Mouse (Mus musculus) heart, embryonic 15.5 days (tissue): ENCODE measurements at regions not wholly inside any gene's neighbourhood (a gene's known extent, or its start where the extent isn't known, plus 50 kb on each side); places are given as distances from the start of the nearest gene placed in this dataset.

Experiments used
- ATAC-seq: fragments of 200-750 bp; cut with Nextera tagmentation; replicated peaks from 2 replicates; pipeline ENCODE4 v1.8.0; 2017; ENCODE audit warnings: low read depth, moderate TSS enrichment; ENCODE audit not compliant: insufficient number of reproducible peaks, insufficient read depth, low FRiP score
- H3K27ac ChIP-seq: fragments of 300-500 bp; sonication (generic); 2 replicates; pipeline ENCODE4 v1.5.1; 2015; ENCODE audit warnings: mild to moderate bottlenecking, inconsistent platforms
- H3K27me3 ChIP-seq: fragments of 300-500 bp; sonication (generic); 2 replicates; pipeline ENCODE4 v1.6.1; 2015; ENCODE audit warnings: inconsistent platforms
- H3K36me3 ChIP-seq: fragments of 300-500 bp; sonication (generic); 2 replicates; pipeline ENCODE4 v1.6.1; 2015; ENCODE audit warnings: mild to moderate bottlenecking, inconsistent platforms
- H3K4me1 ChIP-seq: fragments of 300-500 bp; sonication (generic); replicated peaks from 2 replicates; pipeline ENCODE4 v1.6.1; 2015; ENCODE audit warnings: inconsistent platforms
- H3K4me2 ChIP-seq: fragments of 300-500 bp; sonication (generic); 2 replicates; pipeline ENCODE4 v1.6.1; 2015; ENCODE audit warnings: inconsistent platforms, mild to moderate bottlenecking, moderate library complexity
- H3K4me3 ChIP-seq: fragments of 300-500 bp; sonication (generic); 2 replicates; pipeline ENCODE4 v1.5.1; 2015; ENCODE audit warnings: mild to moderate bottlenecking, inconsistent platforms
- H3K9ac ChIP-seq: fragments of 300-500 bp; sonication (generic); 2 replicates; pipeline ENCODE4 v1.6.1; 2015; ENCODE audit warnings: mild to moderate bottlenecking, inconsistent platforms
- H3K9me3 ChIP-seq: fragments of 300-500 bp; sonication (generic); replicated peaks from 2 replicates; pipeline ENCODE4 v1.6.1; 2016; ENCODE audit warnings: inconsistent platforms
- WGBS: fragments of 180-500 bp; shearing (Covaris S2); methylation state at CpG from one replicate; pipeline ENCODE4 v1.1.7; 2015; ENCODE audit warnings: mixed read lengths; 5-methylcytosine and 5-hydroxymethylcytosine counted together

DNA sequence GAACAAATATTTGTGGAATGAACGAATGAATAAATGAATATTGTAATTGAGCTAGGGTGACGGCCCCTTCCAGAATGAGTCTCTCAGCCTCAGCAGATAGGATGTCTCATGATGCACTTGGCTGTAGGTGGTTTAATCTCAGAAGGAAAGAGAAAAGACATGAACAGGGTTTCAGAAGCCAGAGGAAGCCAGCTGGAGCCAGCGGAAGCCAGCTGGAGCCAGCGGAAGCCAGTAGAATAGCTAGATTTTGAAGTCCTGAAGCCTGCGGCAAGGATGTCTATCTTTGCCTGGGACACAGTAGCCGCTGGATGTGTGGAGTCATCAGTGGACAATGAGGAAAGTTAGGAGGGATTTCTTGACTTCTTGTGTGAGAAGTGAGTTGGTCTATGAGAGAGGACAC lies 188.3 kb upstream of the Ppp2r3a start:
- no peak overlapping the region for H3K9ac ChIP-seq
- H3K36me3 ChIP-seq = no peaks in the 10 kb centered on the region
- no peak overlapping the region for H3K4me3 ChIP-seq
- no peaks in the 10 kb centered on the region for H3K27me3 ChIP-seq
- ATAC-seq = no peak
- no peaks in the 10 kb centered on the region for H3K9me3 ChIP-seq
- whole genome bisulfite sequencing = 79% methylated on average over 6 of the region's 6 CpGs
- no peak overlapping the region for H3K27ac ChIP-seq
- H3K4me2 ChIP-seq = no peak overlapping the region
- H3K4me1 ChIP-seq = 0 out of 2 replicates have a peak, but pooled peaks cover 2% of the 10 kb centered on the region

DNA sequence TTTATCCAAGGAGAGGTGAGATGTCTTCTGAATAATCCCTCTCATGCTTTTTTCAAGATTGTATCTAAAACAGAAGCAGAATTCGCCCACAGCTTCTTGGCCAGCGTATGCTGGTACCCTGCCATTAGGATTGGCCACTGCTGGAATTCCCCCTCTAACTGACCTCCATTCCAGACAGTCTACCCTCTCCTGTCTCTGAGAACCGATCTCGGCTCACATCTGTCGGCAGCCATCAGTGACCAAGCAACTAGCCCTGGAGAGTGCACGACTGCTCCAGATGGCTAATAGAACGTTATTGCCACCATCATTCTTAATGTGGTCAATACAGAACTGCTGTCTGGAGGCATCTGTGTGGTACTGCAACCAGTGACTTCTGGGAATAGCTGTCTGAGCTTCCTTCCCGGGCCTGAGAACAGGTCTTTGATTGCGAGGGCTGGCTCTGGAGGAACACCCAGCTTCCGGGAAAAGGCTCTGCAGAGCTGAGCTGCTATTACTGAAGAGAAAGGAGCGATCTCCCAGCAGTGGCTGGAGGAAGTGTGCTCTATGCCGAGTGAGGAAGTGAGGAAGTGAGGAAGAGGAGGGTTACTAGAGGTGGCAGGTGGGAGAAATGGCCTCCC lies 187.1 kb upstream of the Ppp2r3a start:
- WGBS = 50% methylated on average over 12 of the region's 12 CpGs
- Histone ChIP-seq H3K9me3 (no peaks in the 10 kb centered on the region), H3K27ac (no peak overlapping the region), H3K9ac (no peak overlapping the region), H3K4me3 (no peak overlapping the region), H3K36me3 (no peaks in the 10 kb centered on the region), H3K27me3 (no peaks in the 10 kb centered on the region), H3K4me2 (no peak overlapping the region), H3K4me1 (0 out of 2 replicates have a peak, but pooled peaks cover 2% of the 10 kb centered on the region)
- ATAC-seq = no peak

DNA sequence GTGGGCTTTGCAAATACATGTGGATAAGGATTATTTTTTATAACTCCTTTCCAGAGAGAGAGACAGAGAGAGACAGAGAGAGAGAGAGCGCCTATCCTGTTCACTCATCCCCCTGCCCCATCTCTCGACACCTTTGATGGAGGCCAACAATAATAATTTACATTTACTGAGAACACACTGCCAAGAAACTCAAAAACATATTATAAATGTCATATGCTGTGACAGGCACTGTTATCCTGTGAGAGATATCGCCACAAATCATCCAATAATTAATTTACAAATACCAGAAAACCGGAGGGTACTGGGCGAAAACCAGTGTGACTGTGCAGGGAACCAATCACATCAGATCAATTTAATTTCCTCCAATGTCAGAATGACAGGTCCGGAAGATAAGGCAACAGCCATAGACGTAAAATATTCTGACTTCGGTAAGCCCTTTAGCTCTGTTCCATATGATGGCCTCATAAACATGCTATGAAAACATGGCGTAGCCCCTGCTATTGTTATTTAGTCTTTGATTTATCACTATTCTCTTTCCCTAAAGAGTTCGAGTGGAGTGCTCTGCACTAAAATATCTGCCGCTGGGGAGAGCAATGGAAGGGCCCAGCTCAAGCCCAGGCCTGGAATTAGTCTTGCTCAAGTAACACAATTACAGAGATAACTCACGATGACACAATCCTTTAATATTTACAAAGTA lies 173.5 kb upstream of the Ppp2r3a start:
- no peak; the same call in 1 of the 2 replicates for ATAC-seq
- H3K4me1 ChIP-seq = no peaks in the 10 kb centered on the region
- H3K27ac ChIP-seq = no peak overlapping the region
- H3K4me3 ChIP-seq = no peak overlapping the region
- no peak overlapping the region for H3K4me2 ChIP-seq
- H3K36me3 ChIP-seq = no peaks in the 10 kb centered on the region
- H3K9me3 ChIP-seq = no peaks in the 10 kb centered on the region
- WGBS = 61% methylated on average over 12 of the region's 12 CpGs
- H3K27me3 ChIP-seq = no peaks in the 10 kb centered on the region
- no peak overlapping the region for H3K9ac ChIP-seq

DNA sequence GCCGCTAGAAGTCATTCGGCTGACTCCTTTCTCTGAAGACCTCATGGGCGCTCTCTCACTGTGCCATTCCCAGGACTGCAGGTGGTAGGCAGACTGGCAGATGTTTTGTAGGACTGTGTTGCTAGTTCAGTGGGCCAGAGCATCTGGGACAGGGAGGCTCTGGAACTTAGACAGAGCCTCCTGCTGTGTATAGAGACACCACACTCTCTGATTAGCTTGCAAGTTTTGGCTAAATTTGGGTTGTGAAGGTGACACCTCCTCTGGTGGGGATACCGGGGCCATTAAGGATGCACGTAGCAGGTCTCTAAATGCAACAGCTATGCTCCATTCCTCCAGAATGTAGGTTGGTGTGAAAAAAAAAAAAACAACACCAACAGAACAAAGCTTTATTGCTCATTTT lies 171.4 kb upstream of the Ppp2r3a start:
- Histone ChIP-seq H3K4me1 (no peaks in the 10 kb centered on the region), H3K4me3 (no peak overlapping the region), H3K9ac (no peak overlapping the region), H3K27ac (no peak overlapping the region), H3K36me3 (no peaks in the 10 kb centered on the region), H3K9me3 (no peaks in the 10 kb centered on the region), H3K4me2 (no peak overlapping the region), H3K27me3 (no peaks in the 10 kb centered on the region)
- WGBS = 81% methylated on average over 5 of the region's 5 CpGs
- no peak for ATAC-seq

DNA sequence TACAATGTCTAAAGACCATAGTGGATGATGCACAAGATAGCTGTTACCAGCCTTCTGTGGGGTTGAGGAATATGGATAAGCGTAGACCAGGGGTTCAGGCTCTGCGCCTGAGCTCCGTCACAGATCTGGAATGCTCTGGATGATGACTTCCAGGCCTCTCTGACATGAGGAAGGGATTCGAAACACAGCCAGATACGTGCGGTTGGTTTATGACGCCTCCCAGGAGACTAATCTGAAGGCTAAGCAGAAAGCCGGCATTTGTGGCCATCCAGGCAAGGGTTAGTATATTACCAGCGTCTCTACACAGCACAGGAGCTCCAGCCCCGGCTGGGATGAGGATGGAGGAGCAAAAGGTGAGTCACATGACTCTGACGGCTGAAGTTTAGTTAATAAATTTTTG lies 170.4 kb upstream of the Ppp2r3a start:
- Histone ChIP-seq H3K4me1 (no peaks in the 10 kb centered on the region), H3K9me3 (no peaks in the 10 kb centered on the region), H3K27me3 (no peaks in the 10 kb centered on the region), H3K27ac (no peak overlapping the region), H3K4me3 (no peak overlapping the region), H3K4me2 (no peak overlapping the region), H3K9ac (no peak overlapping the region), H3K36me3 (no peaks in the 10 kb centered on the region)
- no peak for ATAC-seq
- WGBS = 43% methylated on average over 11 of the region's 11 CpGs

DNA sequence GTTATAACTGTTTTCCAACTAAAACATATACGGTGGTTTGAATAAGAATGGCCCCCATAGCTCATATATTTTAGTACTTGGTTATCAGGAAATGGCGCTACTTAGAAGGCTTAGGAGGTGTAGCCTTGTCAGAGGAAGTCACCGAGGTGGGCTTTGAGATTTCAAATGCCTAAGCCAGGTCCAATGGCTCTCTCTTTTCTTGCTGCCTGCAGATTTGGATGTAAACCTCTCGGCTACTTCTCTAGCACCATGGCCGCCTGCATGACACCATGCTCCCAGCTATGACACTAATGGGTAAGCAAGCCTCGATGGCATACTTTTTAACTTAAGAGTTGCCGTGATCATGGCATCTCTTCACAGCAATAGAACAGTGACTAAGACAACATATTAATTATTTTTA lies 169.5 kb upstream of the Ppp2r3a start:
- Histone ChIP-seq H3K4me2 (no peak overlapping the region), H3K27ac (no peak overlapping the region), H3K36me3 (no peaks in the 10 kb centered on the region), H3K9me3 (no peaks in the 10 kb centered on the region), H3K9ac (no peak overlapping the region), H3K4me1 (no peaks in the 10 kb centered on the region), H3K27me3 (no peaks in the 10 kb centered on the region), H3K4me3 (no peak overlapping the region)
- ATAC-seq = no peak
- WGBS = 90% methylated on average over 7 of the region's 7 CpGs

DNA sequence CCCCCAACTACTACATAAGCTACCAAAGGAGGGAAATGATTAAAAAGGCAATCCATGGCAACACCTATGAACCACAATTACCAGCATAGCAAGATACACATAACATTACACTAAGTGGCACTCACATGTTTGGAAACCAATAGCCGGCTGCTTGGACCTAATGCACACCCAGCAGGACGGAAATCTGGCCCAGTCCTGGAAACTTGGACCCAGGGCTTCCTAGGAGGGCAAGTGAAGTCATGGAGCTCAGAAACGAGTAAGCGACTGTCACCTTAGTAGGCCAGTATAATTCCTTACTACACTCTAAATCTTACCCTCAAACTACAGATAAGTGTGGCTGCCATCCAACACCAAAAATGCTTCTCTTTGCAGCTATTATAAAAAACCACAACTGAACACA lies 168.6 kb upstream of the Ppp2r3a start:
- WGBS = 79% methylated on average over 4 of the region's 4 CpGs
- ATAC-seq = no peak
- Histone ChIP-seq H3K4me3 (no peak overlapping the region), H3K36me3 (no peaks in the 10 kb centered on the region), H3K9me3 (no peaks in the 10 kb centered on the region), H3K9ac (no peak overlapping the region), H3K4me1 (no peaks in the 10 kb centered on the region), H3K27me3 (no peaks in the 10 kb centered on the region), H3K4me2 (no peak overlapping the region), H3K27ac (no peak overlapping the region)

DNA sequence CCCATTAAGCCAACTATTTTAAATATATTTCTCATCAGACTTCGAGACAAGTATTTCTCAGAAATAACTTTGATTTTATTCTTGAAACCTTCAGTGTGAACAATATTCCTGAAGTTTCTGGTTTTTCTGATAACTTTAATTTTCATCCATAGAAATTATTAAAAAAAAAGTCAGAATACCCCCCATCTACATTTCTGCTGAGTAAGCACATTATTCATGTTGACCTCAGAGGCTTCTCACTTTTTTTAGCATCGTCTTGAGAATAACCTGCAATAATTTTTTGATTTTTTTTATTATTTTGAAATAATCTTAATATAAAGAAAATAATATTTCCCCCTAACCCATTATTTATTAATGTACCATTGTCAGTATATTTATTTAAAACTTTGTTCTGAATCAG lies 166.1 kb upstream of the Ppp2r3a start:
- ATAC-seq = no peak
- Histone ChIP-seq H3K36me3 (no peaks in the 10 kb centered on the region), H3K27me3 (no peaks in the 10 kb centered on the region), H3K9me3 (no peaks in the 10 kb centered on the region), H3K4me3 (no peak overlapping the region), H3K4me2 (no peak overlapping the region), H3K9ac (no peak overlapping the region), H3K27ac (no peak overlapping the region), H3K4me1 (peaks cover 3% of the 10 kb centered on the region; the same call in 1 of the 2 replicates)
- 80% methylated on average over 2 of the region's 2 CpGs for WGBS

DNA sequence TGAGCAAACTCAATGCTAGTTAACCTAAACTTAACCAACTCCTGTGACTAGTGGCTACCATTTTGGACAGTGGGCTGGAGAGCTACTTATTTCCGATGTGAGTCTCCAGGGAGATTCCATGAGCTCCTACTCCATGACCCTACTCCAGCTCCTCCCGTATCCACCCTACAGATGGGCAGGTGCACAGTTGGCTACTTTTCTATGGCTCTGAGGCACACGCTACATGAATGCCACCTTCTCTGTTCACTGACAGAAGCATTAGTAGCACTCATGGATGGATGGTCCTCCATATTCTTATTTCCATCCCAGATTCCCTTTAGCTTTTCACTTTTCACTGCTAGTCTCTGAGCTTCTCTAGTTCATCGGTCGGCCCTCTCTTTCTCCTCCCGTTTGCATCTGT lies 164.7 kb upstream of the Ppp2r3a start:
- 87% methylated on average over 6 of the region's 6 CpGs for WGBS

DNA sequence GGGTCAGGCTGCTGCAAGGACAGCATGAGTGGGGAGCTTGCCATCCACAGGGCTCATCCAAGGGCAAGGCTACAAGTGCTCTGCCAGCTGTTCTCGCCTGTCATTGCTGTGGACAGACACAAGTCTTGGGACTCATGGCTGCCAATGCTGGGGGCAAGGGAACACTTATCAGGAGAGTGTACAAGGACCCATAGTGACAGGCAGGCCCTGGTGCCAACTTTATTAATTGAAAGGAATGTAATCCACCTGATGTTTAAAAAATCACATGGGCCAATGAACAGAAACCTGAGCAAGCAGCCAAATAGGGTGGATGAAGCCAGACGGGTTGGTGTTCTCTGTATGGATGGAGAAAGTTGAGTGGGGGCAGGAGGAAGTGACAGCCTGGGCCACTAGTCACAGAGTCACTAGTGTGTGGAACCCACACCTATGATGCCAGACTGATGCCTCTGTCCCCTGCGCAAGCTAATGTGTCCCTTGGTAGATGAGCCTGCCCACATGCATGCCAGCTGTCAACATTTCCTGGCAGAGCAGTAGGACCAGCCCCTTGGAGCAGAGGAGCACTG lies 161.6 kb upstream of the Ppp2r3a start:
- Histone ChIP-seq H3K4me3 (no peak overlapping the region), H3K36me3 (no peaks in the 10 kb centered on the region), H3K9ac (no peak overlapping the region), H3K4me2 (no peak overlapping the region), H3K27ac (no peak overlapping the region), H3K27me3 (no peaks in the 10 kb centered on the region), H3K9me3 (no peaks in the 10 kb centered on the region), H3K4me1 (peaks cover 3% of the 10 kb centered on the region; the same call in 1 of the 2 replicates)
- WGBS = 73% methylated on average over 3 of the region's 3 CpGs
- no peak for ATAC-seq

More for the DNA sequence above, 164.7 kb upstream of the Ppp2r3a start:
- ATAC-seq = no peak
- Histone ChIP-seq H3K9ac (no peak overlapping the region), H3K27me3 (no peaks in the 10 kb centered on the region), H3K27ac (no peak overlapping the region), H3K36me3 (no peaks in the 10 kb centered on the region), H3K4me1 (peaks cover 3% of the 10 kb centered on the region; the same call in 1 of the 2 replicates), H3K9me3 (no peaks in the 10 kb centered on the region), H3K4me2 (no peak overlapping the region), H3K4me3 (no peak overlapping the region)

DNA sequence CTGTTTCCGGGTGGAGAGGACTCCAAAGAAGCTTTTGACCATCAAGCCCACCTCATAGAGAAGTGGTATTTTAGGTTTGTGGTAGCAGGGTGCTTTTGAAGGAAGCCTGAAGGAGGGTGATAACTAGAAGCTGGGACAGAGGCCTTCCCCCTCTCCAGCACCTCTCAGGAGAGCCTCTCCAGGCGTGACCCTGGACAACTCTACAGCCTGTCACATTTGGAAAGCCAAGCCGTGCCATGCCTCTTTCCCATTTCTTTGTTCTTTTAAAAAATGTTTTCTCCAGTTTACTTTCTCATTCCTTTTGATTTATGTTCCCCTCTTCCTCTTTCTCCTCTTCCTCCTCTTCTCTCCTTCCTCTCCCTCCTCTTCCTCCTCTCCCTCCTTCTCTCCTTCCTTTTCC lies 160.4 kb upstream of the Ppp2r3a start:
- Histone ChIP-seq H3K27ac (no peak overlapping the region), H3K4me1 (peaks cover 3% of the 10 kb centered on the region; the same call in 1 of the 2 replicates), H3K27me3 (no peaks in the 10 kb centered on the region), H3K4me3 (no peak overlapping the region), H3K9ac (no peak overlapping the region), H3K9me3 (no peaks in the 10 kb centered on the region), H3K36me3 (no peaks in the 10 kb centered on the region), H3K4me2 (no peak overlapping the region)
- 73% methylated on average over 3 of the region's 3 CpGs for WGBS
- no peak for ATAC-seq

DNA sequence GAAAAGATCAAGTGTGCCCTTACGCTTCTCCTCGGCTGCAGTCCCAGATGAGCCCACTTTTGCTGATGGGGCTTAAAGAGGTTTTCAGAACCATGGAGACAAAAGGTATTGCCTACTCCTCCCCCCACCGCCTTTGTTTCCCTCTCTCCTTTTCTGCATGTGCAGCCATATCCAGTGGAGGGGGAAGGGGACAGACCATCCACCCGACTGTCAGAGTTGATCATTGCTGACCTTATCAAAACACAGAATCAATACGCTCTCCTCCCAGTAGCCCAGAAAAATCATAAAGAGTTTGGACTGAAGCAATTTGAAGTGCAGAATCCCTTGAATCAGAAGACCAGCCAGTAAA lies 159.9 kb upstream of the Ppp2r3a start:
- no peak overlapping the region for H3K4me2 ChIP-seq
- H3K9me3 ChIP-seq = no peaks in the 10 kb centered on the region
- no peak for ATAC-seq
- no peaks in the 10 kb centered on the region for H3K27me3 ChIP-seq
- H3K9ac ChIP-seq = no peak overlapping the region
- H3K36me3 ChIP-seq = no peaks in the 10 kb centered on the region
- WGBS = 81% methylated on average over 5 of the region's 5 CpGs
- H3K27ac ChIP-seq = no peak overlapping the region
- peaks cover 3% of the 10 kb centered on the region; the same call in 1 of the 2 replicates for H3K4me1 ChIP-seq
- H3K4me3 ChIP-seq = no peak overlapping the region
